ENCODE assay signal across 23 mouse cellular contexts in the genomic region with DNA sequence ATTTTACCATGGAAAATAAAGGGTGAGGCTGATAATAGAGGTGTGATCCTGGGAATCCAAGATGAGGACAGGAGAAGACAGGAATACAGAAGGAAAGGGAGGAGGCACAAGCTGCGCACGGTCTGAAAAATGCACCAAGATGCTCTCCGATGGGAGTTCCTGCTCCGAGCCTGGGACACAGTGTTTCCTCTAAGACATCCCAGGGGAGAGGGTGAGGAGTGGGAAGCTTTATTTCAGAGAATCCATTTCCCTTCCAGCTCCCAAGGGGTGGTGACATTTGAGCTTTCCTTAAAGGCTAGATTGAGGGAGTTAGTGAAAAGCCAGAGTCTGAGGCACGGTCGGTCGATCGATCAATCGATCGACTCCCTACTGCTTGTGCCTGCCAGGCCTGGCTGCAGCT.
DNase-seq lines count a peak whose midpoint lies in the region; ATAC-seq and TF ChIP-seq lines count a peak whose summit lies in the region.
"Had no signal": no experiment of that assay in that cellular context is flagged by ENCODE, and none has a peak within 500 bp of the region (broad histone marks: within the 10 kb centered on the region; RNA-seq: fewer than 3 reads in every experiment).

No protein-coding gene starts in this region.

- 92% methylated on average over 10 of the region's 10 CpGs for WGBS in heart, embryonic 12.5 days
- 94% methylated on average over 10 of the region's 10 CpGs for WGBS in lung, adult 2 months

- no peaks in the 10 kb centered on the region for H3K27me3 ChIP-seq in heart, embryonic 12.5 days (replicated peaks)
- H3K27me3 ChIP-seq: CH12.LX; forebrain, embryonic 12.5 days; heart, embryonic 15.5 days; intestine, embryonic 15.5 days; Patski had no signal

- no peak overlapping the region for H3K4me2 ChIP-seq in heart, embryonic 12.5 days
- H3K4me2 ChIP-seq: embryonic facial prominence, embryonic 13.5 days; forebrain, embryonic 12.5 days; heart, embryonic 15.5 days; hindbrain, embryonic 14.5 days; intestine, embryonic 15.5 days had no signal

- H3K4me3 ChIP-seq in heart, embryonic 12.5 days = no peak overlapping the region
- no peak overlapping the region for H3K4me3 ChIP-seq in lung, adult 2 months (replicated peaks; ENCODE audit: extremely low read depth, low read depth, low read length)
- no peak overlapping the region for H3K4me3 ChIP-seq in brown adipose tissue, adult 24 weeks (ENCODE audit: insufficient read depth, low read depth, low read length)
- H3K4me3 ChIP-seq: embryonic facial prominence, embryonic 13.5 days; forebrain, embryonic 12.5 days; heart, embryonic 15.5 days; hindbrain, embryonic 10.5 days; intestine, embryonic 15.5 days had no signal

- TF ChIP-seq POLR2A in lung, adult 2 months (IDR thresholded peaks at IDR 0.05; ENCODE audit: borderline replicate concordance, extremely low read depth, low read depth, low read length) = no peak

- TF ChIP-seq CTCF in lung, adult 2 months (IDR thresholded peaks at IDR 0.05; ENCODE audit: insufficient read depth, low read length) = no peak

- H3K9ac ChIP-seq in heart, embryonic 12.5 days = no peak overlapping the region
- H3K9ac ChIP-seq: embryonic facial prominence, embryonic 13.5 days; forebrain, embryonic 12.5 days; heart, embryonic 15.5 days; hindbrain, embryonic 14.5 days; intestine, embryonic 15.5 days had no signal

- no peak overlapping the region for H3K27ac ChIP-seq in heart, embryonic 12.5 days (ENCODE audit: poor library complexity, severe bottlenecking)
- H3K27ac ChIP-seq in brown adipose tissue, adult 24 weeks (replicated peaks; ENCODE audit: low read depth, low read length) = peak overlapping the region; percentile 77
- H3K27ac ChIP-seq: embryonic facial prominence, embryonic 13.5 days; forebrain, embryonic 12.5 days; heart, embryonic 15.5 days; hindbrain, embryonic 10.5 days; hindbrain, embryonic 14.5 days; intestine, embryonic 15.5 days had no signal

- ATAC-seq in heart, embryonic 12.5 days (ENCODE audit: insufficient number of reproducible peaks, low FRiP score) = no peak
- ATAC-seq: activated CD4-positive, CD25-positive, alpha-beta regulatory T cell, adult 4 months; forebrain, embryonic 16.5 days; intestine, embryonic 15.5 days; Patski had no signal

- DNase-seq in gastrocnemius, postnatal 25 days = peak; percentile 8
- no peak for DNase-seq in gastrocnemius, adult 8-10 months (ENCODE audit: low spot score in 2 of 2)
- peak; percentile 53 for DNase-seq in heart, adult 8-10 months (ENCODE audit: low spot score)
- peak; percentile 13 for DNase-seq in lung, postnatal 10 days
- DNase-seq in lung, adult 2 months = no peak
- no peak for DNase-seq in kidney, postnatal 14 days
- DNase-seq: adrenal gland, postnatal 14 days; cerebellum, adult 18-20 months; cerebellum, adult 9-11 months; cerebellum, postnatal 36 days; kidney, adult 18-20 months had no signal

- 0 out of 2 replicates have a peak, but pooled peaks cover 4% of the 10 kb centered on the region for H3K9me3 ChIP-seq in heart, embryonic 12.5 days (replicated peaks)
- H3K9me3 ChIP-seq: embryonic facial prominence, embryonic 13.5 days; forebrain, embryonic 12.5 days; heart, embryonic 15.5 days; hindbrain, embryonic 10.5 days; intestine, embryonic 15.5 days had no signal

- no peaks in the 10 kb centered on the region for H3K36me3 ChIP-seq in heart, embryonic 12.5 days
- H3K36me3 ChIP-seq: embryonic facial prominence, embryonic 13.5 days; forebrain, embryonic 12.5 days; heart, embryonic 15.5 days; hindbrain, embryonic 10.5 days; intestine, embryonic 15.5 days had no signal

- 0 out of 2 replicates have a peak, but pooled peaks cover 6% of the 10 kb centered on the region for H3K4me1 ChIP-seq in heart, embryonic 12.5 days (replicated peaks)
- H3K4me1 ChIP-seq in lung, adult 2 months (ENCODE audit: control insufficient read depth, insufficient read depth, low read length) = no peaks in the 10 kb centered on the region
- H3K4me1 ChIP-seq in brown adipose tissue, adult 24 weeks (ENCODE audit: control insufficient read depth, insufficient read depth, insufficient read length, low read length) = no peaks in the 10 kb centered on the region
- H3K4me1 ChIP-seq: embryonic facial prominence, embryonic 13.5 days; intestine, embryonic 15.5 days had no signal

Comparison
In these comparisons a context has a peak if more than half of its experiments do, and no peak if none do; other contexts are left out.
1. DNase-seq: peak in gastrocnemius, postnatal 25 days (single experiment), heart, adult 8-10 months (single experiment) and lung, postnatal 10 days (single experiment); none in gastrocnemius, adult 8-10 months (0 of 2), lung, adult 2 months (single experiment) and kidney, postnatal 14 days (single experiment).